Mouse (Mus musculus) kidney, adult 9 months (tissue): Measurements from ENCODE around the gene Tarbp2.

Experiments
- DNase-seq: peaks from one replicate; pipeline ENCODE4 v3.0.0; 2022

The Tarbp2 gene

GRCm38 (mm10) chr15:102505770-102506463 lies 12.1 kb upstream of the Tarbp2 start:
- no peak for DNase-seq

DNA sequence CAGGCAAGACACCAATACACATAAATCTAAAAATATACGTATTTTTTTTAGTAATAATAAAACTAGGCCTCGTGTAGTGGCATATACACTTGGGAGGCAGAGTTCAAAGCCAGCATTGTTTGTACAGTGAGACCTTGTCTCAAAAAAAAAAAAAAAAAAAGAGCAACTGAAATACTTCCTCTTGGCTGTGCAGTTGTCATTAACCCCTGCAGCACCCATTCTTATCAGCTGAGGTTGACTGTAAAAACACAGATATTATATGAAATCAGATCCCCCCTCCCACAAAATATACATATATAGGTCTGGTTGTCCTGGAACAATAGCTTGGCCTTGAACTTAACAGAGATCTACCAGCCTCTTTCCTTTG lies 11.5 kb upstream of the Tarbp2 start:
- no peak for DNase-seq

DNA sequence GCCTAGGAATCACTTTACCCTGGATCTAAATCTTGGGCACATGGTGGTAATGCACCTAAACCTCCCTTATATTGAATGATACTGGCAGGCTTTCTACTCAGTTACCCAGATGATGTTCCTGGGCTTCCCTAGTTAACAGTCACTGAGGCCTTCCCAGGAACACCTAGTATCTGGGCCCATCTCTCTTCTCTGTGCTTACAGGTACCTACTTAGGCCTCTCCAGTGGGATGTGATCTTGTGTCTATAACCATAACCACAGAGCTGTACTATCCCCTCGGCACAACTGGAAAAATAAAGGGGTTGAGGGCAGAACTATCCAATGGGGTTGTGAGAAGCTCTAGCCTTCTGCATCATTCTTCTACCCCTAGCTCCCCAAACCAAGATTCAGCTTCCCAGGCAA lies 11.1 kb upstream of the Tarbp2 start:
- no peak for DNase-seq

DNA sequence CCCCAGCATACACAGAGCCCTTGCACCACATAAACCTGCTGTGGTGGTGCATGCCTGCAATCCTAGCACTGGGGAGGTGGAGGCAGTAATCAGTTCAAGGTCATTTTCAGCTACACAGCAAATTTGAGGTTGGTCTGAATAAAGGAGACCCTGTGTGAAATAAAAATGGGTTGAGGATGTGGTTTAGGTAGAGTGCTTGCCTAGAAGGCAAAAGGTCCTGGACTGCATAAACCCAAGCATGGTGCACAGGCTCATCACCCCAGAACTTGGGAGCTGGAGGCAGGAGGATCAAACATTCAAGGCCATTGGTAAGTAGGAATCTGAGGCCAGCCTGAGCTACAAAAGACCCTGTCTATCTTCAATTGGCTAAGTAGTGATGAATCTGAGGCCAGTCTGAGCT lies 10.4 kb upstream of the Tarbp2 start:
- DNase-seq = no peak

GRCm38 (mm10) chr15:102508336-102508735 lies 9.7 kb upstream of the Tarbp2 start:
- no peak for DNase-seq

DNA sequence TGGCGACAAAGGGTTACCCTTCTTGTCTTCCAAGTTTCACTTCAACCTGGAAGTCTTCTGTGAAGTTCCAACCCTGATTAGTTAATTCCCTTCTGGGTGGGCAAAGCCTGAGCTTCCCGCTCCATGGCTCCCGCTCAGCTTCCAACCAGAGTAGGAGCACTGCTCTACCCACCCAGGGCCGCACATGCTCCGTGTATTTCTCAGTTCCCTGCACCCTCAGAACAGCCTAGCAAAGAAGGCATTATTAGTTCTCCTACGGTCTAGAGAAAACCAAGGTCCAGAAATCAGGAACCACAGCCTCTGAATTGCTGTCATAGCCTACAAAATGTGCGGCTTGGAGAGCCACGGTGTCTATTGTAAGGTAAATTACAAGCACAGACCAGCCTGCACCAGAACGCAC lies 7.9 kb upstream of the Tarbp2 start:
- DNase-seq = no peak

DNA sequence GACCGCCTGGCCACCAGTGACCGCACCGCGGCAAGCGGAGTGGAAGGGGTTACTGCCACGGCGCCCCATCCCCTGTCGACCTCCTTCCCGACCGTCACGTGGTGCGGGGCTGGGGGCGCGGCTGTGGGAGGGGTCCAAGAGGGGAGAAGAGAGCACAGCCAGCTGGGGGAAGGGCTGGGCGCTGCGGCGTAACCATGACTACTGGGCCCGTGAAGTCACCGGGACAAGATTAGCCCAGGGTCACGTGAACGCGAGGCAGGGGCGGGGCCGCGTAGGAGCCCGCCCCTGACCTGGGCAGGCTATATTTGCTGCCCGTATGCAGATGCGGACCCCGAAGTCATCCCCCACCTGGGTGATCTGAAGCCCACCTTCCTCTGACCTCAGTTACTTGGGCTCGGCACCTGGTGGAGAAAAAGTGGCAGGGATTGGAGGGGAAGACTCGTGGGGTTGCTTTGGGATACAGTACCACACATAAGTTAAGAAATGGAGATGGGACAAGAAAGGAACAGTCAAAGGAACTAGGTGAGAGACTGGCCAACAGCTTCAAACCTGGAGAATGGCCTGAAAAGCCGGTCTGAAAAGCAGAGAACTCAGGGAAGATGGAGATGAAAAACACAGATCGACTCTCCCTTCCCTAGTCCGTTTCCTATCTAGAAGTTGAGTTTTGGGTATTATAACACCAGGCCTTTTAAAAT lies 7.3 kb upstream of the Tarbp2 start:
- DNase-seq = peak; percentile 84

DNA sequence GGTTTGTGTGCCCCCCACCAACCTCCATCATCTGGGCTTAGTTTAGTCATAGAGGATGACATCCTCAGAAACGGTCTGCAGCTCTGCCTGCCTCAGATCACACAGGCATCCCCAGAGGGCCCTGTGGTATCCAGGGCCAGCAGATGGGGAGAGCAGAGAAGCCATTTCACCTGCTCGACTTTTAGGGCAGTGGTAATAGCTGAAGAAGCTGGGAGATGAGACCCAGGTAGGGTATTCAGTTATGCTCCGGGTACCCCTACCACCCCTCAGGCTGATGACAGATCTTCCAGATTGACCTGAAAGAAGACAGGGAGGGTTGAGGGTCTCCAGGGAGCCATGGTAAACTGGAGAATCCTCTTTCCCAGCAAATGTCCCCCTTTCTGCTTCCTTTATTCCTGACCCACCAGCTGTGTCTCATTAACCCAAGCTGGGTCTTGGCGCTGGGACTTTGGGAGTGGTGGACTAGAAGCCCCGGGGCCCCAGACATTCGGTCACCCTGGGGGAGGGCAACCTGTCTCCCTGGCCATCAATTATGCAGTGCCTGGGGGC lies 6.6 kb upstream of the Tarbp2 start:
- DNase-seq = no peak

- no peak for DNase-seq
Measured at GRCm38 (mm10) chr15:102512010-102512409, 6.0 kb upstream of the Tarbp2 start.

DNA sequence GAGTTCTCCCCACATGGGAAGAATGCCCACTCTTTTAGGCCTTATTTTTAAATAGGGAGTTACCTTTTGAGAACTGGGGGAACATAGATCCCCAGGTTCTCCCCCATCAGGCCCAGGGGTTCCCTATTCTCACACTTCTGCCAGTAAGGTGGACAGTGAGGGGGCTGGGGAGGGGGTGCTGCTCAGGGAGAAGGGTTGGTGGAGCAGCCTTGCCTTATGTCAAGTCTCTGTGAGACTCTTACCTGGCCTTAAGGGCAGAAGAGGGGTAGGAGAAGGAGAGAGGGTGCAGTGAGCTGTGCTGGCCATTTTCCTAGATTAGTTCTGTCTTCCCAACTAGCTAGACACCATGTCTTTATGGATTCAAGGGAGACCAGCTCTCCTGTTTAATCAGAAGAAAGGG lies 5.5 kb upstream of the Tarbp2 start:
- no peak for DNase-seq

GRCm38 (mm10) chr15:102513004-102513403 lies 5.0 kb upstream of the Tarbp2 start:
- DNase-seq = no peak

DNA sequence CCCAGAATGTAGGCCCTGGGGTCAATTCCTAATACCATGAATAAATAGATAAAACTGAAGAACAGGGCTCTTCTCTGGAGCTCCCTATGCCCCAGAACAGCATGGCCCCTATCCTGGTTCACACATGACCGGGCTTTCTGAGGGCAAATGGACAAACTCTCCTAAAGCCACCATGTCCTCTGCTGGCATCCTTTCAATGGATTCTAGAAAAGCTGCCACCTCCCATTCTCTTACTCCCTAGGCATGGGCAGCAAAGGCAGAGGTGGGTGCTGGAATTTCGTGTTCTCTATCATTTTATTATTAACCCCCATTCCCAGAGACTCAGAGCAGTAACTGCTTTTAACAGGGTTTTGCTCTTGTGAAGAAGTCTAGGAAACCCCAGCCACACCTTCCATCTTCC lies 2.7 kb upstream of the Tarbp2 start:
- no peak for DNase-seq

GRCm38 (mm10) chr15:102515791-102516190 lies 2.2 kb upstream of the Tarbp2 start:
- no peak for DNase-seq

GRCm38 (mm10) chr15:102516293-102516692 lies 1.7 kb upstream of the Tarbp2 start:
- DNase-seq = no peak

DNA sequence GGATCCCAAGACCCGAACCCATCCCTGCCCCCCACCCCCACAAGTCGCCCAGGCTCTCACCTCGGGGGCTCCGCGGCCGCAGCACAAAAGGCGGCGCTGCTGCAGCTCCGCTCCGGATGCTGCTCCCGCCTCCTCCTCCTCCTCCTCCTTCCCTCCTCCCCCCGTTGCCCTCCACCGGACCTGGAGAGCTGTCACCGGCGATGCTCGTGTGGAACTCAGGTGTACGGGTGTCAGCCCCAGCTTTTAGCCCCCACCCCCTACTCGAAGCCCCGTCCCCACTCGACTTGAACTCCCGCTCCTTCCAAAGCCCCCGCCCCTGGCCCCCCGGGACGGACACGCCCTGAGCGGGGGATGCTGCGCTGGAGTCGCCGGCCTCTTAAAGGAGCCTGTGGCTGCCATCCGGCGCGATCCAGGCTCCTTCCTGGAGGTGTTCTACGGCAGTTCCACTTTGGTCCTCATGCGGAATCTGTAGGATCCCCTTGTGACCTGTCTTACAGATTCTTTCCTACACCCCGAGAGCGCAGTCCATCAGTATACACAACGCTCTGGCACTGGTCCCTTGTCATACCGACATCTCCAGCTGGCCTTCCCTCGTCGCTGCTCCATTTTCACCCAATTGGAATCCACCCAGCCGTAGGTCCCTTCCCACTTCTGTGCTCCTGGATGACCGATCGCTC lies 1.1 kb upstream of the Tarbp2 start, which contains the start of gene Map3k12:
Gene Map3k12 (minus strand): TSS at position 337 of the 677 bp plus-strand sequence.
- DNase-seq = peak; percentile 64

DNA sequence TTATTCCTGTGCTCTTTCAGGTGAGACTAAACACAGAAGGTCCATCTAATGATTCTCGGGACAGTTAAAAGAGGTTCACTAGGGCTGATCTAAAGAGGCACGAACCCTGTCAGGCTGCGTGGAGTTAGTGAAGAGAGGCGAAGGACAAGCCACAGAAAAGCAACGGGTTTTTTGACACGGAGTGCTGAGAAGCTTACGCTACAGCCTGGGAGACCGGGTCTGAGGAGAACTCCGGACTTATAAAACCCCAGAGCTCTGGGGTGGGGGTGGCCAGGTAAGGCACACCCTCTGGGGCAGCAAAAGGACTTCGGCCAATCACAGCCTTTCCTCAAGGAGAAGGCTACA lies 389 bp upstream of the Tarbp2 start:
- no peak for DNase-seq

GRCm38 (mm10) chr15:102518859-102519201 lies 838 bp downstream of the Tarbp2 start:
- no peak for DNase-seq

DNA sequence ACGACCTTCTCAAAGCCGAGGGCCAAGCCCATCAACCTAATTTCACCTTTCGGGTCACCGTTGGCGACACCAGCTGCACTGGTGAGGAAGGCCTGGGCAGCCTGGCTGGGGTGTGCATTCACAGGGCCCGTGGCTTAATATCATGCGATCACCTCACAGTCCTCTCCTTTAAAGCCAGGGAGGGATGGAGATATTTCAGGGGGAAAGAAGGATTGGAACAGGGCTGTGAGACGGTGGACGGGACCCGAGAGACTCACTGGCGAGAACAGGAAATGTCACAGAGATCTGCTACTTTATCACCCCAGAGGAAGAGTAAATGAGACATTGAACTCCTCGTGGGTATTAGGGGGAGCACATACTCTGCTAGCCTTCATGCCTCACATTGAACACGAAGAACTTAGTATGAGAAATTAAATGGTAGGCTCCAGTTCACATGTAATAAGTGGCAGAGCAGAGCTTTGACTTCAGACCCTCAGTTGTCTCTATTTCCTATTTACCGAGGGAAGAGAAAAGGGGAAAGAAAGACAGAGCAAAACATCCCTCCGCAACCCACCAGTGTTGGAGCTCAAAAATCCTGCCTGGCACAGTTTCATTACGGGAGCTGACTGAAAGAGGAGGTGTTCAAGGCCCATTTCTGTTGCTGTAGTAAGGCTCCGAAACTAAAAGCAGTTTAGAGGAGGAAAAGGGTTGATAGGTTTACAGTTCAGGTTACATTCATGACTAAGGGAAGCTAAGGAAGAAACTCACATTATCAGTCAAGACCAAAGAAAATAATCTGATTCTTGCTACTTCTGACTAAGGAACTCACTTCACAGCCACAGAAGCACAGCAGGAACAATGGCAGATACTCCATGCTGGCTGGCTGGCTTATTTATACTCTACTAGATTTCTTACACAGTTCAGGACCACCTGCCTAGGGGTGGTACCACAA lies 1.5 kb downstream of the Tarbp2 start:
- DNase-seq = no peak

DNA sequence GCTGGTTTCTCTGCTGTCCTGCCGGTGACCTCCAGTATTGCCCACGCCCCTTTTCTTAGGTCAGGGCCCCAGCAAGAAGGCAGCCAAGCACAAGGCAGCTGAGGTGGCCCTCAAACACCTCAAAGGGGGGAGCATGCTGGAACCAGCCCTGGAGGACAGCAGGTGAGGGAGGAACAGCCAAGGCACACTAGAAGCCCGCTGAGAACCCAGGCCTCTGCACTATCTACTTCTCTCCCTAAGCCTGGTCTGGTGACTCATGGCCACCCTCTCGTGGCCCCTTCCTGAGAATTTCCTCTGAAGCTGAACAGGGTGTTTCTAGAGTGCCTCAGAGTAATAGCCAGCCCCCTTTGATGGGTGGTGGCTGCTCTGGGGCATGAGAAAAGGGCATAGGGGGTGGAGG lies 2.4 kb downstream of the Tarbp2 start:
- no peak for DNase-seq

DNA sequence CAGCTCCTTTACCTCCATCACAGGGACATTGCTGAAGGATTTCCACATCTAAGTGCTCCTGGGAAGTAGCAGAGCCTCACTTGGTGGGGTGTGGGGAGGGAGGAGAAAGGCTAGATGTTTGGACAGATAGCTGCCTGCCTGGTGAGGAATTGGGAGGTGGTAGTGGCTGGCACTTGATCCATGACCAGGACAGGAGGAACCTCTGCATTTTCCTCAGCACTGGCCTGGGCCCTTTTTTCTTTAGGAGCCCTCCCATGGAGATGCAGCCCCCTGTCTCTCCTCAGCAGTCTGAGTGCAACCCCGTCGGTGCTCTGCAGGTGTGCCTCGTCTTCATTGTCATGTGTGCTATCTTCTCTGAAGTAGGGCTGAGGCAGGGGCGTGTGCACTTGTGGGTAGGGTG lies 3.5 kb downstream of the Tarbp2 start:
- DNase-seq = no peak

DNA sequence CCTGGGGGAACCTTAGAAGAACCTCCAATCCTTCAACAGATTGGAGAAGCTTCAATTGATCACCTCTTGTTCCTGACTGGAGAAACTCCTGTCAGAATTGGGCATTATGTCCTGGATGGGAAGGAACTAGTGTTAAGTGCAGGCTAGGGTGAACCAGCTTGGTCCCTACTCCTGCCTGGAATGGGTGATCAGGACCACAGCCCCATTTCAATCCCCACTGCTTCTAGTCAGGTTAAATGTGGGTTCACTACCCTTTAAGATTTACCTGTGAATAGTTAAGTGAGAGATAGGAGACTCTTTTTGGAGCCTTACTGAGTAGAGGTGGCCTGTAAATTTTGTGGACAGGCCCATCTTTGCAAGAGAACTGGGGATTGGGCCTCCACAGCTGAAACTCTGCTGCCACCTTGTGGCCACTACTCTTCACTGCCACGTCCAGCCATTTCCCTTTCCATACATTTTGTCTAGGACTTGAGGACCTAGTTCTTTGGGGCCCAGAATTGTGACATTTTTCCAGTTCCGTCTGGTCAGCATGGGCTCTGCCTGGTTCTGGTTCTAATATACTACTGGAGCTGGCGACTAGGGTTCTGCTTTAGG lies 7.0 kb downstream of the Tarbp2 start, which contains the start of gene Npff:
Gene Npff (minus strand): TSS at position 51 of the 594 bp plus-strand sequence.
- DNase-seq = peak; percentile 74
